Mouse (Mus musculus) heart, postnatal 0 days (tissue): ENCODE results near the gene Tnr. TPM values are rescaled to one million over a fixed set of nuclear protein-coding genes. Genes with fewer than 3 reads are reported as not detected.

Source experiments
- ATAC-seq: fragments of 200-750 bp; cut with Nextera tagmentation; 2 replicates; pipeline ENCODE4 v1.8.0; 2017; ENCODE audit warnings: low read depth, moderate number of reproducible peaks, moderate library complexity; ENCODE audit not compliant: insufficient read depth
- DNase-seq: peaks from one replicate; pipeline ENCODE4 v3.0.0-alpha.2; 2016; ENCODE audit warnings: low spot score
- H3K27ac ChIP-seq: fragments of 300-500 bp; sonication (generic); 2 replicates; pipeline ENCODE4 v1.5.1; 2014; ENCODE audit warnings: low read depth, mild to moderate bottlenecking
- H3K27me3 ChIP-seq: fragments of 300-500 bp; sonication (generic); 2 replicates; pipeline ENCODE4 v1.6.1; 2014; ENCODE audit warnings: low read length, mixed read lengths; ENCODE audit not compliant: control insufficient read depth, insufficient read depth
- H3K36me3 ChIP-seq: fragments of 300-500 bp; sonication (generic); replicated peaks from 2 replicates; pipeline ENCODE4 v1.6.1; 2014; ENCODE audit warnings: low read length, mixed read lengths; ENCODE audit not compliant: control insufficient read depth, insufficient read depth
- H3K4me1 ChIP-seq: fragments of 300-500 bp; sonication (generic); 2 replicates; pipeline ENCODE4 v1.6.1; 2014; ENCODE audit warnings: antibody characterized with exemption; ENCODE audit not compliant: control insufficient read depth, insufficient read depth
- H3K4me2 ChIP-seq: fragments of 300-500 bp; sonication (generic); 2 replicates; pipeline ENCODE4 v1.6.1; 2014; ENCODE audit warnings: low read depth, mild to moderate bottlenecking, low read length, moderate library complexity
- H3K4me3 ChIP-seq: fragments of 300-500 bp; sonication (generic); 2 replicates; pipeline ENCODE4 v1.5.1; 2014; ENCODE audit warnings: low read depth, low read length
- H3K9ac ChIP-seq: fragments of 300-500 bp; sonication (generic); replicated peaks from 2 replicates; pipeline ENCODE4 v1.6.1; 2014; ENCODE audit warnings: low read depth, low read length, mixed read lengths
- H3K9me3 ChIP-seq: fragments of 300-500 bp; sonication (generic); replicated peaks from 2 replicates; pipeline ENCODE4 v1.6.1; 2016; ENCODE audit warnings: low read length; ENCODE audit not compliant: control insufficient read depth
- CTCF ChIP-seq: IDR thresholded peaks from 2 replicates; pipeline ENCODE4 v1.5.1; 2016; ENCODE audit warnings: antibody characterized with exemption, control low read depth, low read depth
- EP300 ChIP-seq: IDR thresholded peaks from 2 replicates; pipeline ENCODE4 v1.6.1; 2016; ENCODE audit warnings: antibody characterized with exemption, low read depth
- WGBS: fragments of 180-500 bp; shearing (Covaris S2); extraction: QIAGEN DNeasy Blood & Tissue Kit; methylation state at CpG from one replicate; pipeline ENCODE4 v1.1.7; 2014; 5-methylcytosine and 5-hydroxymethylcytosine counted together
- polyA plus RNA-seq: library from polyadenylated mRNA; unstranded; fragments of >200 nt; fragmentation: Nextera tagmentation; extraction: Ambion mirVana; gene quantifications from 2 replicates; pipeline ENCODE4 v1.2.1, GENCODE M21; 2015
- total RNA-seq: library from RNA; depleted of rRNA; stranded (reverse); fragments of >200 nt; gene quantifications from 2 replicates; pipeline ENCODE4 v1.2.3, GENCODE M21; 2014; ENCODE audit warnings: low replicate concordance

The Tnr gene
- total and polyA plus RNA-seq, 2 experiments from 2014 or later: 0.04 to 0.08 TPM

GRCm38 (mm10) chr1:159822416-159822815 is 298.8 kb downstream of the Tnr start:
- Histone ChIP-seq H3K4me2 (no peak overlapping the region), H3K36me3 (no peaks in the 10 kb centered on the region), H3K9ac (no peak overlapping the region), H3K27ac (no peak overlapping the region), H3K9me3 (no peaks in the 10 kb centered on the region), H3K4me1 (no peaks in the 10 kb centered on the region), H3K4me3 (no peak overlapping the region), H3K27me3 (no peaks in the 10 kb centered on the region)
- no peak for TF ChIP-seq CTCF
- TF ChIP-seq EP300: no peak
- no peak for ATAC-seq
- DNase-seq: no peak
- 68% methylated on average over 2 of the region's 2 CpGs for WGBS

GRCm38 (mm10) chr1:159828531-159828930 is 305.0 kb downstream of the Tnr start:
- ATAC-seq (no peak), DNase-seq (no peak)
- Histone ChIP-seq H3K9ac (no peak overlapping the region), H3K27me3 (no peaks in the 10 kb centered on the region), H3K4me1 (no peaks in the 10 kb centered on the region), H3K27ac (no peak overlapping the region), H3K9me3 (no peaks in the 10 kb centered on the region), H3K4me3 (no peak overlapping the region), H3K36me3 (no peaks in the 10 kb centered on the region), H3K4me2 (no peak overlapping the region)
- WGBS: 83% methylated on average over 2 of the region's 2 CpGs
- TF ChIP-seq CTCF: no peak
- TF ChIP-seq EP300: no peak

- no peak overlapping the region for H3K4me3 ChIP-seq
- H3K4me2 ChIP-seq: no peak overlapping the region
- no peaks in the 10 kb centered on the region for H3K9me3 ChIP-seq
- no peaks in the 10 kb centered on the region for H3K36me3 ChIP-seq
- no peak for DNase-seq
- no peaks in the 10 kb centered on the region for H3K27me3 ChIP-seq
- 54% methylated on average over 2 of the region's 2 CpGs for WGBS
- no peaks in the 10 kb centered on the region for H3K4me1 ChIP-seq
- no peak overlapping the region for H3K9ac ChIP-seq
- TF ChIP-seq CTCF: no peak
- TF ChIP-seq EP300: no peak
- ATAC-seq: no peak
- no peak overlapping the region for H3K27ac ChIP-seq
Observed at GRCm38 (mm10) chr1:159833165-159833564, 309.6 kb downstream of the Tnr start.

GRCm38 (mm10) chr1:159833646-159834338 is 310.2 kb downstream of the Tnr start:
- Histone ChIP-seq H3K4me2 (no peak overlapping the region), H3K36me3 (no peaks in the 10 kb centered on the region), H3K9me3 (no peaks in the 10 kb centered on the region), H3K9ac (no peak overlapping the region), H3K27me3 (no peaks in the 10 kb centered on the region), H3K4me1 (no peaks in the 10 kb centered on the region), H3K27ac (no peak overlapping the region), H3K4me3 (no peak overlapping the region)
- ATAC-seq (no peak), DNase-seq (no peak)
- no peak for TF ChIP-seq CTCF
- TF ChIP-seq EP300: no peak
- WGBS: 52% methylated on average over 4 of the region's 4 CpGs

- H3K36me3 ChIP-seq: no peaks in the 10 kb centered on the region
- 22% methylated on average over 4 of the region's 4 CpGs for WGBS
- H3K27ac ChIP-seq: no peak overlapping the region
- no peak overlapping the region for H3K4me3 ChIP-seq
- no peak overlapping the region for H3K4me2 ChIP-seq
- no peaks in the 10 kb centered on the region for H3K4me1 ChIP-seq
- no peaks in the 10 kb centered on the region for H3K9me3 ChIP-seq
- H3K9ac ChIP-seq: no peak overlapping the region
- ATAC-seq: no peak
- no peaks in the 10 kb centered on the region for H3K27me3 ChIP-seq
- no peak for TF ChIP-seq CTCF
- TF ChIP-seq EP300: no peak
- no peak for DNase-seq
Observed at GRCm38 (mm10) chr1:159835126-159835525, 311.6 kb downstream of the Tnr start.

- Histone ChIP-seq H3K9me3 (no peaks in the 10 kb centered on the region), H3K4me1 (no peaks in the 10 kb centered on the region), H3K27me3 (no peaks in the 10 kb centered on the region), H3K4me3 (no peak overlapping the region), H3K27ac (no peak overlapping the region), H3K9ac (no peak overlapping the region), H3K4me2 (no peak overlapping the region), H3K36me3 (no peaks in the 10 kb centered on the region)
- DNase-seq (no peak), ATAC-seq (no peak)
- WGBS: 39% methylated on average over 2 of the region's 2 CpGs
- TF ChIP-seq EP300 (no peak), CTCF (no peak)
Observed at GRCm38 (mm10) chr1:159840337-159840736, 316.8 kb downstream of the Tnr start.
